Mouse (Mus musculus) heart, embryonic 14.5 days (tissue): ENCODE measurements at regions not wholly inside any gene's neighbourhood (a gene's known extent, or its start where the extent isn't known, plus 50 kb on each side); places are given as distances from the start of the nearest gene placed in this dataset.

Source experiments
- ATAC-seq: fragments of 200-750 bp; cut with Nextera tagmentation; 2 replicates; pipeline ENCODE4 v1.8.0; 2017; ENCODE audit warnings: low read depth, moderate TSS enrichment; ENCODE audit not compliant: insufficient number of reproducible peaks, insufficient read depth, low FRiP score
- H3K27ac ChIP-seq, 2 experiments: fragments of 200-500 bp in 1 of 2; fragments of 300-500 bp in 1 of 2; sonication (generic) in 1 of 2; replicated peaks in 1 of 2; 2 replicates each; pipeline ENCODE4 v1.5.1; 2012 to 2014; ENCODE audit warnings: low read depth in 2 of 2, low read length in 2 of 2, control low read depth in 1 of 2, mild to moderate bottlenecking in 1 of 2, mixed read lengths in 1 of 2; ENCODE audit not compliant: control insufficient read depth in 1 of 2, insufficient read depth in 1 of 2
- H3K27me3 ChIP-seq: fragments of 300-500 bp; sonication (generic); 2 replicates; pipeline ENCODE4 v1.6.1; 2014; ENCODE audit warnings: mild to moderate bottlenecking, low read length, control low read depth; ENCODE audit not compliant: control insufficient read depth, insufficient read depth
- H3K36me3 ChIP-seq: fragments of 300-500 bp; sonication (generic); 2 replicates; pipeline ENCODE4 v1.6.1; 2014; ENCODE audit warnings: mild to moderate bottlenecking, control low read depth, low read length, mixed read lengths; ENCODE audit not compliant: control insufficient read depth, insufficient read depth
- H3K4me1 ChIP-seq, 2 experiments: fragments of 200-500 bp in 1 of 2; fragments of 300-500 bp in 1 of 2; sonication (generic) in 1 of 2; 2 replicates each; pipeline ENCODE4 v1.6.1; 2012 to 2014; ENCODE audit warnings: low read length in 2 of 2, control low read depth in 1 of 2, mixed read lengths in 1 of 2; ENCODE audit not compliant: control insufficient read depth in 2 of 2, insufficient read depth in 2 of 2
- H3K4me2 ChIP-seq: fragments of 300-500 bp; sonication (generic); 2 replicates; pipeline ENCODE4 v1.6.1; 2014; ENCODE audit warnings: mild to moderate bottlenecking, low read length
- H3K4me3 ChIP-seq, 2 experiments: fragments of 200-500 bp in 1 of 2; fragments of 300-500 bp in 1 of 2; sonication (generic) in 1 of 2; 2 replicates each; pipeline ENCODE4 v1.5.1; 2012 to 2014; ENCODE audit warnings: low read length in 2 of 2, mild to moderate bottlenecking in 2 of 2, control low read depth in 1 of 2, low read depth in 1 of 2, moderate library complexity in 1 of 2; ENCODE audit not compliant: control insufficient read depth in 1 of 2, insufficient read depth in 1 of 2
- H3K9ac ChIP-seq: fragments of 300-500 bp; sonication (generic); 2 replicates; pipeline ENCODE4 v1.6.1; 2014; ENCODE audit warnings: mild to moderate bottlenecking, low read length
- H3K9me3 ChIP-seq: fragments of 300-500 bp; sonication (generic); 2 replicates; pipeline ENCODE4 v1.6.1; 2016; ENCODE audit warnings: low read length, control low read depth; ENCODE audit not compliant: control insufficient read depth
- WGBS: fragments of 180-500 bp; shearing (Covaris S2); extraction: QIAGEN DNeasy Blood & Tissue Kit; methylation state at CpG from one replicate; pipeline ENCODE4 v1.1.7; 2014; 5-methylcytosine and 5-hydroxymethylcytosine counted together

DNA sequence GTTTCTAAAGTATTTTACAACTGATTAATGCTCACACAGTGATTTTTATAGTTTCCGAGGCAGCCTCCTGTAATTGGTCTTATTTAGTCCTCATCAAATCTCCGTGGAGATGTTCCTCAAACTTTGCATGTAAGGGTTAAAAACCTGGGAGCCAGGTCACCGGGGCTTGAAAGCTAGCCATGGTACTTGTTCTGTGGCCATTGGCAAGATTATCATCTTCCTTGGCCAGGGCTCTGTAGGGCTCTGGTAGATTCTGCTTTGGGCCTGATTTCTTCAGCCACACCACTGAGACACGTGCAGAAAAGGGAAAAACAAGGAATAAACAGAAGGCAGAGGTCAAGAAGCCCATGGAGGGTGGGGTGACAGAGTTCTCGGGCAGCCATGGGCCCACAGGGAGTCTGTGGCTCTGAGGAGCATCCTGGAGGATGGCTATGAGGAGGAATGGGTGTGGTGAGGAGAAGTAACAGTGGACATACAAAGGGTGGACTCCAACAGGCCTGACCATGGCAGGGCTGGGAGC is 50.7 kb upstream of the Eps8l3 start:
- no peak overlapping the region for H3K27ac ChIP-seq
- H3K4me1 ChIP-seq = peaks cover 0 to 9% of the 10 kb centered on the region in 2 experiments; a peak in 1 of 4 replicates
- no peaks in the 10 kb centered on the region; the same call in 1 of the 2 replicates for H3K27me3 ChIP-seq
- no peak for ATAC-seq
- 78% methylated on average over 5 of the region's 5 CpGs for whole genome bisulfite sequencing
- H3K4me3 ChIP-seq = no peak overlapping the region
- H3K9me3 ChIP-seq = no peaks in the 10 kb centered on the region
- no peak overlapping the region for H3K9ac ChIP-seq
- H3K36me3 ChIP-seq = no peaks in the 10 kb centered on the region
- H3K4me2 ChIP-seq = no peak overlapping the region

DNA sequence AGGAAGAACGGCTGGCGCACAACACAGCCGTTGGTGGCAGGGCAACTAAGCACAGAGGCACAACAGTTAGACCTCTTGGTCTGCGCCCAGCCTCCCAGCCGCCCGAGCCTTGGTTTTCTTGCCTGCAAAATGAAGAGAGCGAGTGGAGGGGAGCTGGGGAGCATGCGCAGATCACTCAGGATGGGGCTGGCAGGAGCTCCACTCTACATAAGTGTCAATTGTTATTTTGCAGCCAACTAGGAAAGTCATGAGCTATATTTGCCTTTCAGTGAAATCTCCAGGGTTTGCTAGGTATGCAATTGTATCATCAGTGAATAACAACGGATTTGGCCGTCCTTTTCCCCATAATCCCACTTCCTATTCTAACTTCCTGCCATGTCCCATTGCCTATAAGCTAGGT is 51.6 kb upstream of the Eps8l3 start:
- no peak for ATAC-seq
- H3K9ac ChIP-seq = no peak overlapping the region

DNA sequence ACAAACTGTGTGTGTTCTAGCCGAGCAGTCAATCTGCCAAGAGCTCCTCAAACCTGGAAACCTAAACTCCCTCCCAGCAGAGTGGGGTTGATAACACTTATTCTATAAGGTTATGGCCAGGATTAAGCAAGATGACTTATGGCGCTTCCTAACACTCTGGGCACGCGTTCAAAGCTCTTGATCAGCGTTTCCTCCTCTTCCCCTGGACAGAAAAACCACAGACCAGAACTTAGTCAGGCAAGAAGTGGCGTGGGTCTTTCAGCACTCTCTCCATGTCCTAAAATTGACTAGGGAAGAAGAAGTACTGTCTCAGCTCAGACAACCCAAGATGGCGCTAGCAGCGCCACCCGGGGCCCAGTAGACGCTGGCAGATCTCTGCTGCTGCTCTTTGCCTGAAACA is 52.7 kb upstream of the Eps8l3 start:
- Histone ChIP-seq H3K9ac (no peak overlapping the region), H3K4me2 (no peak overlapping the region), H3K36me3 (no peaks in the 10 kb centered on the region), H3K4me3 (no peak overlapping the region), H3K4me1 (peaks cover under 1 to 9% of the 10 kb centered on the region in 2 experiments; a peak in 3 of 4 replicates), H3K27me3 (no peaks in the 10 kb centered on the region; the same call in 1 of the 2 replicates), H3K9me3 (no peaks in the 10 kb centered on the region), H3K27ac (no peak overlapping the region)
- 81% methylated on average over 10 of the region's 10 CpGs for WGBS
- ATAC-seq = no peak

More for the DNA sequence above, 51.6 kb upstream of the Eps8l3 start:
- WGBS = 79% methylated on average over 10 of the region's 10 CpGs
- H3K27ac ChIP-seq = no peak overlapping the region
- H3K9me3 ChIP-seq = no peaks in the 10 kb centered on the region
- no peak overlapping the region for H3K4me3 ChIP-seq
- no peaks in the 10 kb centered on the region; the same call in 1 of the 2 replicates for H3K27me3 ChIP-seq
- peaks cover 0 to 9% of the 10 kb centered on the region in 2 experiments; a peak in 1 of 4 replicates for H3K4me1 ChIP-seq
- no peaks in the 10 kb centered on the region for H3K36me3 ChIP-seq
- H3K4me2 ChIP-seq = no peak overlapping the region

DNA sequence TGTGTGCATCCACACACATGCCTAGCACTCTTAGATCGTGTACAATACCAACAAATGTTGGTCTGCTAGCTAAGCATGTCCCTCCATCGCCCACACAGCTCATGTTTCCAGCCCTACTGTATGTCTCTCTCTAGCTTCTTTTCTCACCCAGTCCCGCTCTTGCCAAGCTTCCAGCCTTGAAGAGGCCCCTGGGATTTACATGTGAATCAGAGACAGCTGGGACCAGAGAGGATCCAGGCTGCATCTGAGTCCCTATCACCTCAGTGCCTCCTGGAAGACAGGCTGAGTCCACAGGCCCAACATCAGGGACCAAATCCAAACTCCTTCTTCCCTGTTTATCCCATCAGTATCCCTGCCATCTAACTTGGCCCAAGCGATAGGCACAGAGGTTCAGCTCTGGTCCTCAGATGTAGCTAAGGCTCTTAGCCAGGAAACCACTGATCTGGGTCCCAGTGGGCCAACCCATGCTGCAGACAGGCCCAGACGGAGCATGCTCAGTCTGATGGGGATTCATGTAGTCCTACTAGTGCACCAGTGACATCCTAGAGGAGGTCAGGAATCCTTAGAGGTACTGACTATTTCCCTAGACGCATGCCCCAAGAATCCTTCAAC is 53.3 kb upstream of the Eps8l3 start:
- no peak for ATAC-seq
- no peak overlapping the region for H3K4me2 ChIP-seq
- no peaks in the 10 kb centered on the region; the same call in 1 of the 2 replicates for H3K27me3 ChIP-seq
- H3K4me1 ChIP-seq = peaks cover 5 to 14% of the 10 kb centered on the region in 2 experiments
- no peaks in the 10 kb centered on the region for H3K36me3 ChIP-seq
- no peaks in the 10 kb centered on the region for H3K9me3 ChIP-seq
- WGBS = 92% methylated on average over 6 of the region's 6 CpGs
- H3K9ac ChIP-seq = no peak overlapping the region
- H3K4me3 ChIP-seq = no peak overlapping the region
- H3K27ac ChIP-seq = no peak overlapping the region

DNA sequence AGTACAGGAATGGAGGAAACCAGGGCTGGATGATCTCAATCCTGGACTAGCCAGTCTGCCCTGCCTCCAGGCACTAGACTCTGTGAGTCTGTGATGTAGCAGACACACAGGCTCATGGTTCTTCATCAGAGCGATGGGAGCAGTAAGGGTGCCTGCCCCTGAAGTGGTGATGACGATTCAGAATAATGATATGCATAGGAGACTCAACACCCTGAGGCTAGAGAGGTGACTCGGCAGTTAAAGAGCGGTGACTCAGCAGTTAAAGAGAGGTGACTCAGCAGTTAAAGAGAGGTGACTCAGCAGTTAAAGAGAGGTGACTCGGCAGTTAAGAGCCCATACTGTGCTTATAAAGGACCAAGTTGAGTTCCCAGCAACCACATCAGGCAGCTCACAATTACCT is 53.9 kb upstream of the Eps8l3 start:
- no peak for ATAC-seq

DNA sequence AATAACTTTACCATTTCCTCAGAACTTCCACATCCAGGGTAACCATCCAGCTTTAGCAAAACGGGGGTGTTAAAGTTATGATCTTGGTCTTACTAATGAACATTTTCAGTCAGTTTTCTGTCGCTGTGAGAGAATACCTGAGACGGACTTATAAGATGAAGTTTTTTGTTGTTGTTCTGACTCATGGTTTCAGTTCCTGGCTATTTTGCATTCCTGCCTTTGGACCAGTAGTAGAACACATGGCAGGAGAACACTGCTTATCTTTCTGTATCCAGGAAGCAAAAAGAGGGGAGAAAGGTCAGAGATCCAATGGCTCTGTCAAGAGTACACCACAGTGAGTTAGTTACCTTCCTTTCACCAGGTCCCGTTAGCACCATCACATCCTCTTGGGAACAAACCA is 54.5 kb upstream of the Eps8l3 start:
- no peak overlapping the region for H3K27ac ChIP-seq
- WGBS = 83% methylated on average over 4 of the region's 4 CpGs

More for the DNA sequence above, 53.9 kb upstream of the Eps8l3 start:
- Histone ChIP-seq H3K9ac (no peak overlapping the region), H3K36me3 (no peaks in the 10 kb centered on the region), H3K27ac (no peak overlapping the region), H3K4me2 (no peak overlapping the region), H3K9me3 (no peaks in the 10 kb centered on the region), H3K27me3 (no peaks in the 10 kb centered on the region; the same call in 1 of the 2 replicates), H3K4me1 (peaks cover 5 to 11% of the 10 kb centered on the region in 2 experiments), H3K4me3 (no peak overlapping the region)
- WGBS = 79% methylated on average over 5 of the region's 5 CpGs

DNA sequence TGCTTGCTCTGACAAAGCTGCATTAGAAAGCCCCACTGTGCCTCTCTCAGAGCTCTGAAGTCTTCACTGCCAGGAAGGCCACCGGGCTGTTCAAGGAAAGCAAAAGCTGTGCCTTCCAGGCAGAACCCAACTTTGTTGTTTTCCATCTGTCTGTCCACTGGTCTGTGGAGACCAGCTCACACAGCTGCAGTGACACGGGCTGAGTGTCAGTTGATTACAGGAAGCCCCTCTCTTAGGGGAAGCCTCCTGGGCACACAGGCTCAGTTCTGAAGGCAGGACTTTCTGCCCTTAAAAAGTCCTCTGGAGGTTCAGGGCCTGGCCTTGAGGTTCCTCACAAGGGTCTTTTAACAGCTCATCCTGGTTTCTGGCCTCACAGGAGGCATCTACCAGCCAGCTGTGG is 55.1 kb upstream of the Eps8l3 start:
- ATAC-seq = no peak
- no peaks in the 10 kb centered on the region for H3K36me3 ChIP-seq
- no peaks in the 10 kb centered on the region; the same call in 1 of the 2 replicates for H3K27me3 ChIP-seq
- H3K4me1 ChIP-seq = peaks cover 5 to 9% of the 10 kb centered on the region in 2 experiments
- 49% methylated on average over 2 of the region's 2 CpGs for WGBS
- H3K4me3 ChIP-seq = no peak overlapping the region
- no peak overlapping the region for H3K9ac ChIP-seq
- no peak overlapping the region for H3K4me2 ChIP-seq
- H3K9me3 ChIP-seq = no peaks in the 10 kb centered on the region
- no peak overlapping the region for H3K27ac ChIP-seq

More for the DNA sequence above, 54.5 kb upstream of the Eps8l3 start:
- ATAC-seq = no peak
- Histone ChIP-seq H3K4me3 (no peak overlapping the region), H3K4me2 (no peak overlapping the region), H3K36me3 (no peaks in the 10 kb centered on the region), H3K9ac (no peak overlapping the region), H3K9me3 (no peaks in the 10 kb centered on the region), H3K27me3 (no peaks in the 10 kb centered on the region; the same call in 1 of the 2 replicates), H3K4me1 (peaks cover 5 to 9% of the 10 kb centered on the region in 2 experiments)
